Mouse (Mus musculus) MEL (cell line): ENCODE results near the gene Traf3. TPM values are rescaled to one million over a fixed set of nuclear protein-coding genes. Genes with fewer than 3 reads are reported as not detected.

Experiments used
- DNase-seq: peaks from one replicate; pipeline ENCODE4 v3.0.0; 2011; ENCODE audit warnings: low read depth, low spot score
- H3K27ac ChIP-seq: 2 replicates; pipeline ENCODE4 v1.5.1; 2012; ENCODE audit warnings: low read depth, mild to moderate bottlenecking, control low read depth, low read length, moderate library complexity; ENCODE audit not compliant: control insufficient read depth
- H3K27me3 ChIP-seq, 2 experiments: fragments of 150-350 bp in 1 of 2; sonication (generic) in 1 of 2; 2 replicates each; pipeline ENCODE4 v1.6.1; 2012; ENCODE audit warnings: low read length in 2 of 2, mild to moderate bottlenecking in 2 of 2, improper control_type of control experiment in 1 of 2, moderate library complexity in 1 of 2; ENCODE audit not compliant: insufficient read depth in 2 of 2, control insufficient read depth in 1 of 2
- H3K36me3 ChIP-seq, 2 experiments: 2 replicates each; pipeline ENCODE4 v1.6.1; 2012 to 2014; ENCODE audit warnings: low read length in 2 of 2, improper control_type of control experiment in 1 of 2, inconsistent platforms in 1 of 2, mild to moderate bottlenecking in 1 of 2; ENCODE audit not compliant: insufficient read depth in 2 of 2, control insufficient read depth in 1 of 2
- H3K4me1 ChIP-seq, 2 experiments: fragments of 150-350 bp in 1 of 2; sonication (generic) in 1 of 2; 2 replicates each; pipeline ENCODE4 v1.6.1; 2012; ENCODE audit warnings: low read length in 2 of 2, improper control_type of control experiment in 1 of 2, mild to moderate bottlenecking in 1 of 2; ENCODE audit not compliant: insufficient read depth in 2 of 2, control insufficient read depth in 1 of 2
- H3K4me3 ChIP-seq, 2 experiments: fragments of 150-350 bp in 1 of 2; sonication (generic) in 1 of 2; 2 replicates each; pipeline ENCODE4 v1.5.1; 2012; ENCODE audit warnings: low read depth in 2 of 2, low read length in 2 of 2, mild to moderate bottlenecking in 2 of 2, moderate library complexity in 2 of 2, control low read depth in 1 of 2, improper control_type of control experiment in 1 of 2; ENCODE audit not compliant: control insufficient read depth in 1 of 2, insufficient read depth in 1 of 2
- H3K79me2 ChIP-seq: 2 replicates; pipeline ENCODE4 v1.6.1; 2012; ENCODE audit warnings: mild to moderate bottlenecking, low read length, moderate library complexity; ENCODE audit not compliant: control insufficient read depth, poor library complexity, insufficient read depth
- H3K9ac ChIP-seq: 2 replicates; pipeline ENCODE4 v1.6.1; 2012; ENCODE audit warnings: low read depth, mild to moderate bottlenecking, control low read depth, low read length, moderate library complexity; ENCODE audit not compliant: control insufficient read depth, poor library complexity, severe bottlenecking
- H3K9me3 ChIP-seq: fragments of 150-350 bp; sonication (generic); replicated peaks from 2 replicates; pipeline ENCODE4 v1.6.1; 2012; ENCODE audit warnings: mild to moderate bottlenecking, low read length, improper control_type of control experiment, moderate library complexity; ENCODE audit not compliant: insufficient read depth
- BHLHE40 ChIP-seq: IDR thresholded peaks from 2 replicates; pipeline ENCODE4 v1.6.1; 2012; ENCODE audit warnings: low read depth, mild to moderate bottlenecking, inconsistent platforms, low read length, improper control_type of control experiment, borderline replicate concordance
- CHD2 ChIP-seq: IDR thresholded peaks from 2 replicates; pipeline ENCODE4 v1.6.1; 2011; ENCODE audit warnings: low read length, improper control_type of control experiment
- CTCF ChIP-seq, 3 experiments: IDR thresholded peaks in 2 of 3; conservative IDR thresholded peaks in 1 of 3; 2 replicates each; pipeline ENCODE4 v1.5.1; 2011 to 2012; ENCODE audit warnings: low read length in 3 of 3, low read depth in 2 of 3, mild to moderate bottlenecking in 2 of 3, improper control_type of control experiment in 1 of 3, inconsistent platforms in 1 of 3, mixed read lengths in 1 of 3, moderate library complexity in 1 of 3; ENCODE audit not compliant: control insufficient read depth in 1 of 3, insufficient read depth in 1 of 3, poor library complexity in 1 of 3, severe bottlenecking in 1 of 3
- E2F4 ChIP-seq: IDR thresholded peaks from 2 replicates; pipeline ENCODE4 v1.6.1; 2011; ENCODE audit warnings: low read depth, low read length, improper control_type of control experiment, borderline replicate concordance
- ELF1 ChIP-seq: IDR thresholded peaks from 2 replicates; pipeline ENCODE4 v1.6.1; 2014; ENCODE audit warnings: low read depth, mild to moderate bottlenecking, inconsistent platforms, low read length, improper control_type of control experiment, moderate library complexity
- EP300 ChIP-seq, 2 experiments: IDR thresholded peaks; 2 replicates each; pipeline ENCODE4 v1.6.1; 2011; ENCODE audit warnings: improper control_type of control experiment in 2 of 2, low read length in 2 of 2, low read depth in 1 of 2, mild to moderate bottlenecking in 1 of 2
- ETS1 ChIP-seq: IDR thresholded peaks from 2 replicates; pipeline ENCODE4 v1.6.1; 2012; ENCODE audit warnings: low read depth, mild to moderate bottlenecking, inconsistent platforms, low read length, improper control_type of control experiment, moderate library complexity
- GABPA ChIP-seq: IDR thresholded peaks from 2 replicates; pipeline ENCODE4 v1.6.1; 2012; ENCODE audit warnings: low read depth, mild to moderate bottlenecking, inconsistent platforms, low read length, improper control_type of control experiment, moderate library complexity
- HCFC1 ChIP-seq: IDR thresholded peaks from 2 replicates; pipeline ENCODE4 v1.6.1; 2012; ENCODE audit warnings: low read depth, mild to moderate bottlenecking, inconsistent platforms, low read length, improper control_type of control experiment, moderate library complexity
- JUND ChIP-seq: IDR thresholded peaks from 2 replicates; pipeline ENCODE4 v1.6.1; 2011; ENCODE audit warnings: low read depth, mild to moderate bottlenecking, improper control_type of control experiment, low read length
- KAT2A ChIP-seq: conservative IDR thresholded peaks from 2 replicates; pipeline ENCODE4 v1.6.1; 2012; ENCODE audit warnings: low read depth, low read length, improper control_type of control experiment, inconsistent platforms
- MAX ChIP-seq: IDR thresholded peaks from 2 replicates; pipeline ENCODE4 v1.6.1; 2011; ENCODE audit warnings: low read length, improper control_type of control experiment
- MAZ ChIP-seq: IDR thresholded peaks from 2 replicates; pipeline ENCODE4 v1.6.1; 2012; ENCODE audit warnings: low read depth, mild to moderate bottlenecking, inconsistent platforms, low read length, improper control_type of control experiment
- MXI1 ChIP-seq: IDR thresholded peaks from 2 replicates; pipeline ENCODE4 v1.6.1; 2011; ENCODE audit warnings: mild to moderate bottlenecking, low read depth, low read length, improper control_type of control experiment
- MYC ChIP-seq: IDR thresholded peaks from 2 replicates; pipeline ENCODE4 v1.6.1; 2011; ENCODE audit warnings: low read depth, mild to moderate bottlenecking, low read length, improper control_type of control experiment, moderate library complexity
- NELFE ChIP-seq: IDR thresholded peaks from 2 replicates; pipeline ENCODE4 v1.6.1; 2011; ENCODE audit warnings: low read depth, low read length, improper control_type of control experiment
- NRF1 ChIP-seq: IDR thresholded peaks from 2 replicates; pipeline ENCODE4 v1.6.1; 2014; ENCODE audit warnings: low read depth, mild to moderate bottlenecking, inconsistent platforms, low read length, improper control_type of control experiment, moderate library complexity; ENCODE audit not compliant: poor library complexity, insufficient read depth, severe bottlenecking
- POLR2AphosphoS2 ChIP-seq: IDR thresholded peaks from 2 replicates; pipeline ENCODE4 v1.6.1; 2011; ENCODE audit warnings: low read length, improper control_type of control experiment
- POLR2AphosphoS5 ChIP-seq: IDR thresholded peaks from 2 replicates; pipeline ENCODE4 v1.6.1; 2012; ENCODE audit warnings: low read depth, borderline replicate concordance, mild to moderate bottlenecking, inconsistent platforms, low read length, moderate library complexity, mixed read lengths
- RAD21 ChIP-seq: IDR thresholded peaks from 2 replicates; pipeline ENCODE4 v1.6.1; 2011; ENCODE audit warnings: mild to moderate bottlenecking, low read depth, low read length, improper control_type of control experiment
- SIN3A ChIP-seq: IDR thresholded peaks from 2 replicates; pipeline ENCODE4 v1.6.1; 2012; ENCODE audit warnings: low read length, improper control_type of control experiment, inconsistent platforms
- SMC3 ChIP-seq: IDR thresholded peaks from 2 replicates; pipeline ENCODE4 v1.6.1; 2011; ENCODE audit warnings: low read depth, low read length, improper control_type of control experiment
- TBP ChIP-seq: IDR thresholded peaks from 2 replicates; pipeline ENCODE4 v1.8.0; 2011; ENCODE audit warnings: low read depth, low read length, improper control_type of control experiment
- TCF12 ChIP-seq: IDR thresholded peaks from 2 replicates; pipeline ENCODE4 v1.6.1; 2014; ENCODE audit warnings: low read depth, mild to moderate bottlenecking, inconsistent platforms, low read length, improper control_type of control experiment, moderate library complexity
- UBTF ChIP-seq: IDR thresholded peaks from 2 replicates; pipeline ENCODE4 v1.6.1; 2012; ENCODE audit warnings: low read depth, mild to moderate bottlenecking, inconsistent platforms, low read length, improper control_type of control experiment, moderate library complexity, borderline replicate concordance; ENCODE audit not compliant: insufficient read depth
- USF2 ChIP-seq, 2 experiments: IDR thresholded peaks; 2 replicates each; pipeline ENCODE4 v1.6.1; 2011 to 2012; ENCODE audit warnings: improper control_type of control experiment in 2 of 2, low read length in 2 of 2, borderline replicate concordance in 1 of 2, inconsistent platforms in 1 of 2, low read depth in 1 of 2, mild to moderate bottlenecking in 1 of 2; ENCODE audit not compliant: insufficient read depth in 1 of 2
- ZC3H11A ChIP-seq: IDR thresholded peaks from 2 replicates; pipeline ENCODE4 v1.6.1; 2012; ENCODE audit warnings: low read depth, mild to moderate bottlenecking, inconsistent platforms, low read length, improper control_type of control experiment
- ZKSCAN1 ChIP-seq: IDR thresholded peaks from 2 replicates; pipeline ENCODE4 v1.6.1; 2012; ENCODE audit warnings: low read depth, mild to moderate bottlenecking, inconsistent platforms, low read length, improper control_type of control experiment, moderate library complexity
- ZMIZ1 ChIP-seq: IDR thresholded peaks from 2 replicates; pipeline ENCODE4 v1.6.1; 2012; ENCODE audit warnings: low read depth, mild to moderate bottlenecking, inconsistent platforms, low read length, improper control_type of control experiment, moderate library complexity
- ZNF384 ChIP-seq: IDR thresholded peaks from 2 replicates; pipeline ENCODE4 v1.6.1; 2012; ENCODE audit warnings: low read depth, mild to moderate bottlenecking, inconsistent platforms, low read length, improper control_type of control experiment
- polyA plus RNA-seq, 2 experiments: library from polyadenylated mRNA; stranded (reverse) in 1 of 2; unstranded in 1 of 2; fragments of >175 nt in 1 of 2; fragments of >200 nt in 1 of 2; gene quantifications; 2 replicates each; pipeline versions ENCODE4 v1.2.1 to v1.2.4; 2012; ENCODE audit warnings: low replicate concordance in 2 of 2, low read depth in 1 of 2; ENCODE audit not compliant: insufficient read length in 2 of 2, insufficient read depth in 1 of 2, missing spikeins in 1 of 2
- total RNA-seq: library from RNA; depleted of rRNA; stranded (reverse); fragments of 300-350 nt; gene quantifications from 2 replicates; pipeline ENCODE4 v1.2.3, GENCODE M21; 2012

Gene Traf3
- total and polyA plus RNA-seq, 3 experiments, result 21.1 to 40.7 TPM; not detected in 1

DNA sequence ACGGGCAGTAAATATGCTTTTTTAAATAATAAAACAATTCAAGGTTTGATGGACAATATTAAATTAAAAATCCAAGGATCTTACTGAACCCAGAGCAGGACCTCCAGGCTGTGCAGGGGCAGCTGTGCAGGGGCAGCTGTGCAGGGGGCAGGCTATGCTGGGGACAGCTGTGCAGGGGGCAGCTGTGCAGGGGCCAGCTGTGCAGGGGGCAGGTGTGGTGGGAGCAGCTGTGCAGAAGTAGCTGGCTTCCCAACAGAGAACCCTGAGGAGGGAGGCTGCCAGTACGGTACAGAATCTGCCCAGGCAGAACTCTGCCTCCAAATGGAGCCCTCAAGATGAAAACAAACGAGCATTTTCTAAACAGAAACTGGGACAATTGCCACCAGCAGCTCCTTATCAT lies 30.2 kb upstream of the Traf3 start:
- Histone ChIP-seq H3K27me3 (no peaks in the 10 kb centered on the region; a peak in 1 of 4 replicates), H3K4me1 (no peaks in the 10 kb centered on the region), H3K9ac (no peak overlapping the region), H3K9me3 (no peaks in the 10 kb centered on the region), H3K4me3 (no peak overlapping the region), H3K79me2 (no peaks in the 10 kb centered on the region), H3K36me3 (no peaks in the 10 kb centered on the region), H3K27ac (no peak overlapping the region)
- TF ChIP-seq ZMIZ1 (no peak), TCF12 (no peak), JUND (no peak), CTCF (IDR thresholded peaks at IDR 0.05 in 2 of 3, conservative IDR thresholded peaks at IDR 0.05 in 1 of 3; ENCODE audit: control insufficient read depth in 1 of 3, insufficient read depth in 1 of 3, low read depth in 2 of 3, low read length in 3 of 3, poor library complexity in 1 of 3, severe bottlenecking in 1 of 3) (no peak), KAT2A (no peak), USF2 (IDR thresholded peaks at IDR 0.05; ENCODE audit: borderline replicate concordance in 1 of 2, insufficient read depth in 1 of 2, low read depth in 1 of 2, low read length in 2 of 2) (no peak), MXI1 (no peak), ZC3H11A (no peak), POLR2AphosphoS5 (no peak), EP300 (IDR thresholded peaks at IDR 0.05; ENCODE audit: low read depth in 1 of 2, low read length in 2 of 2) (no peak), ZKSCAN1 (no peak), MAX (no peak), NRF1 (no peak), GABPA (no peak), SIN3A (no peak), ELF1 (no peak)
- DNase-seq, result no peak

DNA sequence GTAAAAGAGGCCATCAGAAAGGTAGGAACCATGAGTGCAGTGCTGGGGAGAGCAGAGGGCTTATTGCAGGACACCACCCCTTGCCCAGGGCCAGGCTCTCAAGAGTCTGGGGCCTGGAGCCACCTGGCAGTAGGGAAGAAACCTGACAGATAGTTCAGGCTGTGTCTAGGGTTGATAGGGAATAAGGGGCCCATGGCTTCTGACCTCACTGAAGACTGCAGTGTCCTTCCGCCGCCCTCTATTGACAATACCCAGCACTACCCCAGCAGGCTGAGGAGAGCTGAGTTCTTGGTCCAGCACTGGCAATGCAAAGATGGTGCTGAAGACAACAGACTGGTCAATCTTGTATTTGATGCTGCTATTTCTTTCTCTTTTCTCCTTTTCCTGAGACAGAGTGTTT lies 29.1 kb upstream of the Traf3 start:
- DNase-seq, result peak; percentile 41
- no peaks in the 10 kb centered on the region; a peak in 1 of 4 replicates for H3K27me3 ChIP-seq
- H3K36me3 ChIP-seq, result no peaks in the 10 kb centered on the region
- no peaks in the 10 kb centered on the region for H3K9me3 ChIP-seq
- H3K79me2 ChIP-seq, result no peaks in the 10 kb centered on the region
- H3K9ac ChIP-seq, result no peak overlapping the region
- no peaks in the 10 kb centered on the region for H3K4me1 ChIP-seq
- no peak overlapping the region for H3K27ac ChIP-seq
- no peak overlapping the region for H3K4me3 ChIP-seq
- TF ChIP-seq MYC (no peak), ELF1 (no peak), BHLHE40 (no peak), MAX (no peak), ZNF384 (no peak), E2F4 (no peak), HCFC1 (no peak), SMC3 (peak; percentile 49), NRF1 (no peak), CHD2 (no peak), MXI1 (no peak), ETS1 (no peak), UBTF (no peak), MAZ (no peak), NELFE (no peak), EP300 (IDR thresholded peaks at IDR 0.05; ENCODE audit: low read depth in 1 of 2, low read length in 2 of 2) (no peak), ZC3H11A (peak; percentile 30), RAD21 (peak; percentile 58), TBP (no peak), TCF12 (no peak), POLR2AphosphoS5 (no peak), CTCF (IDR thresholded peaks at IDR 0.05 in 2 of 3, conservative IDR thresholded peaks at IDR 0.05 in 1 of 3; ENCODE audit: control insufficient read depth in 1 of 3, insufficient read depth in 1 of 3, low read depth in 2 of 3, low read length in 3 of 3, poor library complexity in 1 of 3, severe bottlenecking in 1 of 3) (peak; percentile 41 to 61 (median 55)), POLR2AphosphoS2 (no peak)
